Comparison of ENCODE assay signal across 13 mouse cellular contexts in genomic region chr7:116441346-116441745, GRCm38 (mm10). TPM values are rescaled to one million over a fixed set of nuclear protein-coding genes. Genes with fewer than 3 reads are reported as not detected.
A peak's percentile ranks its signal among the peaks of the same experiment; 100 is the strongest.
DNase-seq lines count a peak whose midpoint lies in the region; ATAC-seq lines count a peak whose summit lies in the region.
"Had no signal": no experiment of that assay in that cellular context is flagged by ENCODE, and none has a peak within 500 bp of the region (broad histone marks: within the 10 kb centered on the region; RNA-seq: fewer than 3 reads in every experiment).

No protein-coding gene starts in this region.

- no peak overlapping the region for H3K27ac ChIP-seq in heart, embryonic 15.5 days
- H3K27ac ChIP-seq in embryonic facial prominence, embryonic 13.5 days = no peak overlapping the region
- no peak overlapping the region for H3K27ac ChIP-seq in midbrain, embryonic 12.5 days (replicated peaks)
- H3K27ac ChIP-seq: limb, embryonic 15.5 days had no signal

- peaks cover 3% of the 10 kb centered on the region; the same call in 1 of the 2 replicates for H3K36me3 ChIP-seq in heart, embryonic 15.5 days
- H3K36me3 ChIP-seq in embryonic facial prominence, embryonic 13.5 days = peaks cover 6% of the 10 kb centered on the region
- peaks cover 9% of the 10 kb centered on the region; the same call in 1 of the 2 replicates for H3K36me3 ChIP-seq in midbrain, embryonic 12.5 days

- no peaks in the 10 kb centered on the region for H3K27me3 ChIP-seq in heart, embryonic 15.5 days
- no peaks in the 10 kb centered on the region for H3K27me3 ChIP-seq in embryonic facial prominence, embryonic 13.5 days
- H3K27me3 ChIP-seq in midbrain, embryonic 12.5 days = peaks cover 4% of the 10 kb centered on the region
- H3K27me3 ChIP-seq: limb, embryonic 15.5 days had no signal

- intact Hi-C loops in heart, postnatal 36 days (cut with DNase I) = loop anchor here (5.0 kb wide), 1 partner anchor 69 kb away; no protein-coding TSS in a partner anchor

- 77% methylated on average over 1 of the region's 1 CpGs for WGBS in heart, embryonic 15.5 days
- 76% methylated on average over 1 of the region's 1 CpGs for WGBS in embryonic facial prominence, embryonic 13.5 days
- 84% methylated on average over 1 of the region's 1 CpGs for WGBS in midbrain, embryonic 12.5 days

- no peak overlapping the region for H3K4me3 ChIP-seq in heart, embryonic 15.5 days
- H3K4me3 ChIP-seq in embryonic facial prominence, embryonic 13.5 days = 0 out of 2 replicates have a peak overlapping the region, but pooled peaks have one; percentile 90
- H3K4me3 ChIP-seq in midbrain, embryonic 12.5 days = no peak overlapping the region

- DNase-seq in heart, postnatal 36 days = no peak
- peak; percentile 49 for DNase-seq in CD4-positive helper T cell, adult 2 months (ENCODE audit: low read depth, low spot score)
- DNase-seq in gastrocnemius, adult 8-10 months (ENCODE audit: low spot score in 2 of 2) = no peak
- no peak for DNase-seq in cerebellum, postnatal 36 days
- no peak for DNase-seq in embryo, embryonic 10.5 days (ENCODE audit: low spot score)
- DNase-seq: cerebellum, adult 9-10 months; kidney, adult 9 months; right cerebral cortex, postnatal 25 days; thymus, adult 18-20 months had no signal

- no peak for ATAC-seq in heart, embryonic 15.5 days (replicated peaks; ENCODE audit: insufficient number of reproducible peaks, insufficient read depth, low FRiP score, low read depth)
- ATAC-seq in embryonic facial prominence, embryonic 13.5 days (ENCODE audit: insufficient number of reproducible peaks, insufficient read depth, low FRiP score, low TSS enrichment, low read depth) = no peak
- no peak for ATAC-seq in midbrain, embryonic 12.5 days (ENCODE audit: low FRiP score, low read depth)

- H3K4me1 ChIP-seq in heart, embryonic 15.5 days (replicated peaks) = peaks cover 26% of the 10 kb centered on the region
- peaks cover 27% of the 10 kb centered on the region for H3K4me1 ChIP-seq in embryonic facial prominence, embryonic 13.5 days
- peaks cover 25% of the 10 kb centered on the region for H3K4me1 ChIP-seq in midbrain, embryonic 12.5 days

- no peaks in the 10 kb centered on the region for H3K9me3 ChIP-seq in heart, embryonic 15.5 days (replicated peaks)
- H3K9me3 ChIP-seq in embryonic facial prominence, embryonic 13.5 days = no peaks in the 10 kb centered on the region
- H3K9me3 ChIP-seq in midbrain, embryonic 12.5 days = no peaks in the 10 kb centered on the region
- H3K9me3 ChIP-seq: limb, embryonic 15.5 days had no signal

- H3K4me2 ChIP-seq in heart, embryonic 15.5 days = peak overlapping the region; percentile 97; the same call in 1 of the 2 replicates
- peak overlapping the region; percentile 71 for H3K4me2 ChIP-seq in embryonic facial prominence, embryonic 13.5 days
- peak overlapping the region; percentile 86; the same call in 1 of the 2 replicates for H3K4me2 ChIP-seq in midbrain, embryonic 12.5 days (replicated peaks)

- H3K9ac ChIP-seq in heart, embryonic 15.5 days = no peak overlapping the region
- H3K9ac ChIP-seq in embryonic facial prominence, embryonic 13.5 days = no peak overlapping the region
- no peak overlapping the region for H3K9ac ChIP-seq in midbrain, embryonic 12.5 days (replicated peaks)
- H3K9ac ChIP-seq: limb, embryonic 15.5 days had no signal

RNA-seq across cellular contexts. Expression of gene Pik3c2a, which starts 1.9 kb away (rescaled TPM):
- 14.7 and 16.7 TPM in 2 replicates for polyA plus RNA-seq in heart, embryonic 15.5 days (2015; fragmentation: Nextera tagmentation; extraction: Ambion mirVana)
- total RNA-seq in heart, postnatal 36 days (2021) = 10 to 100 TPM; 16.3 to 16.9 TPM
- 27.8 and 31.0 TPM in 2 replicates for polyA plus RNA-seq in embryonic facial prominence, embryonic 13.5 days (2015; fragmentation: Nextera tagmentation; extraction: Ambion mirVana)
- 30.3 and 33.1 TPM in 2 replicates for polyA plus RNA-seq in midbrain, embryonic 12.5 days (2016; fragmentation: Nextera tagmentation; extraction: Ambion mirVana)
- total RNA-seq in gastrocnemius, adult 8-10 months (2022) = 1 to 10 TPM; 3.9 to 7.0 (median 5.7) TPM
